Mouse (Mus musculus) kidney, adult 2 months (tissue): ENCODE data around the gene Cckbr.

Experiments used
- CTCF ChIP-seq: fragments of 200-500 bp; conservative IDR thresholded peaks from 2 replicates; pipeline ENCODE4 v1.5.1; 2011; ENCODE audit warnings: low read depth, mild to moderate bottlenecking, control low read depth, low read length, moderate library complexity, mixed read lengths; ENCODE audit not compliant: insufficient read depth, insufficient read length
- POLR2A ChIP-seq: fragments of 200-500 bp; IDR thresholded peaks from one replicate; pipeline ENCODE4 v1.6.1; 2011; ENCODE audit warnings: low read depth, low read length, control low read depth

GRCm38 (mm10) chr7:105395131-105395820 is 30.3 kb upstream of the Cckbr start:
- TF ChIP-seq CTCF (no peak), POLR2A (no peak)
